Mouse (Mus musculus): ENCODE data around the gene Faah. TPM values are rescaled to one million over a fixed set of nuclear protein-coding genes. Genes with fewer than 3 reads are reported as not detected.

The Faah gene
- total RNA-seq, 2 experiments from 2014 or later: 0.13 to 0.17 TPM

- intact Hi-C loops (cut with DNase I): no loop called here
- DNase-seq (ENCODE audit: low spot score): no peak
These were observed 62.9 kb downstream of the Faah start for GRCm38 (mm10) chr4:115954656-115955493.

- intact Hi-C loops (cut with DNase I): loop anchor here (2.0 kb wide), 1 partner anchor 27 kb away; no protein-coding TSS in a partner anchor
These were observed 64.2 kb downstream of the Faah start for GRCm38 (mm10) chr4:115953559-115953958.

GRCm38 (mm10) chr4:115952758-115953157, 65.0 kb downstream of the Faah start:
- intact Hi-C loops (cut with DNase I): loop anchor here (1.0 to 2.0 kb wide), 3 partner anchors 28 to 220 kb away; no protein-coding TSS in a partner anchor
- no peak for DNase-seq (ENCODE audit: low spot score)

More at GRCm38 (mm10) chr4:115953559-115953958, 64.2 kb downstream of the Faah start:
- no peak for DNase-seq (ENCODE audit: low spot score)

- intact Hi-C loops (cut with DNase I): no loop called here
- DNase-seq (ENCODE audit: low spot score): no peak
These were observed 73.9 kb downstream of the Faah start for GRCm38 (mm10) chr4:115943669-115944314.

- DNase-seq (ENCODE audit: low spot score): no peak
- intact Hi-C loops (cut with DNase I): no loop called here
These were observed 76.4 kb downstream of the Faah start for GRCm38 (mm10) chr4:115941242-115941820.

- DNase-seq (ENCODE audit: low spot score): no peak
- intact Hi-C loops (cut with DNase I): no loop called here
These were observed 77.0 kb downstream of the Faah start for GRCm38 (mm10) chr4:115940681-115941080.

- intact Hi-C loops (cut with DNase I): no loop called here
- no peak for DNase-seq (ENCODE audit: low spot score)
These were observed 78.2 kb downstream of the Faah start, which contains the start of gene Dmbx1 for GRCm38 (mm10) chr4:115939295-115940102. Gene Dmbx1, minus strand, starts transcription at chr4:115939926.

- intact Hi-C loops (cut with DNase I): no loop called here
These were observed 79.2 kb downstream of the Faah start for GRCm38 (mm10) chr4:115938276-115939160.

GRCm38 (mm10) chr4:115937061-115937976, 80.4 kb downstream of the Faah start:
- intact Hi-C loops (cut with DNase I): no loop called here
- DNase-seq (ENCODE audit: low spot score): no peak

More at GRCm38 (mm10) chr4:115938276-115939160, 79.2 kb downstream of the Faah start:
- DNase-seq (ENCODE audit: low spot score): no peak

- intact Hi-C loops (cut with DNase I): no loop called here
- no peak for DNase-seq (ENCODE audit: low spot score)
These were observed 81.1 kb downstream of the Faah start for GRCm38 (mm10) chr4:115936646-115937045.

- no peak for DNase-seq (ENCODE audit: low spot score)
- intact Hi-C loops (cut with DNase I): no loop called here
These were observed 81.7 kb downstream of the Faah start for GRCm38 (mm10) chr4:115935835-115936581.

- intact Hi-C loops (cut with DNase I): no loop called here
- no peak for DNase-seq (ENCODE audit: low spot score)
These were observed 86.1 kb downstream of the Faah start for GRCm38 (mm10) chr4:115931556-115932088.

- intact Hi-C loops (cut with DNase I): no loop called here
- no peak for DNase-seq (ENCODE audit: low spot score)
These were observed 90.1 kb downstream of the Faah start for GRCm38 (mm10) chr4:115927637-115928036.

- no peak for DNase-seq (ENCODE audit: low spot score)
- intact Hi-C loops (cut with DNase I): no loop called here
These were observed 94.4 kb downstream of the Faah start for GRCm38 (mm10) chr4:115923262-115923880.

GRCm38 (mm10) chr4:115922688-115923087, 95.0 kb downstream of the Faah start:
- no peak for DNase-seq (ENCODE audit: low spot score)
- intact Hi-C loops (cut with DNase I): no loop called here

GRCm38 (mm10) chr4:115919911-115920310, 97.8 kb downstream of the Faah start:
- intact Hi-C loops (cut with DNase I): no loop called here
- no peak for DNase-seq (ENCODE audit: low spot score)

Data from heart, postnatal 25 days (tissue).